Mouse (Mus musculus) cerebellum, adult 2 months (tissue): ENCODE results near the gene Qars.

ENCODE experiments used
- CTCF ChIP-seq: fragments of 200-500 bp; IDR thresholded peaks from 2 replicates; pipeline ENCODE4 v1.5.1; 2011; ENCODE audit warnings: low read depth, mild to moderate bottlenecking, control low read depth, low read length, moderate library complexity, borderline replicate concordance; ENCODE audit not compliant: insufficient read depth
- POLR2A ChIP-seq: fragments of 200-500 bp; IDR thresholded peaks from 2 replicates; pipeline ENCODE4 v1.6.1; 2011; ENCODE audit warnings: low read length, control low read depth, borderline replicate concordance; ENCODE audit not compliant: insufficient read depth

GRCm38 (mm10) chr9:108499231-108499630 lies 8.3 kb upstream of the Qars start:
- TF ChIP-seq CTCF (no peak), POLR2A (no peak)
